Mouse (Mus musculus): Measurements from ENCODE around the gene Gm20390. TPM values are rescaled to one million over a fixed set of nuclear protein-coding genes. Genes with fewer than 3 reads are reported as not detected.

Gene Gm20390
- polyA plus RNA-seq, 1 experiment, result 400 TPM

GRCm38 (mm10) chr11:93988328-93989062 is 20.4 kb upstream of the Gm20390 start:
- H3K9me3 ChIP-seq, result no peaks in the 10 kb centered on the region
- H3K36me3 ChIP-seq (replicated peaks; ENCODE audit: low read length), result no peaks in the 10 kb centered on the region
- H3K27me3 ChIP-seq (replicated peaks), result no peaks in the 10 kb centered on the region
- TF ChIP-seq FLI1 (IDR thresholded peaks at IDR 0.05; ENCODE audit: low read length), result no peak
- no peak for TF ChIP-seq GATA1 (IDR thresholded peaks at IDR 0.05; ENCODE audit: borderline replicate concordance, low read length)
- peaks cover 33% of the 10 kb centered on the region for H3K4me1 ChIP-seq
- H3K4me3 ChIP-seq (replicated peaks), result peak overlapping the region; percentile 77

GRCm38 (mm10) chr11:93987625-93988327 is 19.7 kb upstream of the Gm20390 start:
- Histone ChIP-seq H3K36me3 (replicated peaks; ENCODE audit: low read length) (no peaks in the 10 kb centered on the region), H3K27me3 (replicated peaks) (peaks cover 2% of the 10 kb centered on the region), H3K4me1 (peaks cover 35% of the 10 kb centered on the region), H3K9me3 (no peaks in the 10 kb centered on the region), H3K4me3 (replicated peaks) (peak overlapping the region; percentile 77)
- no peak for TF ChIP-seq FLI1 (IDR thresholded peaks at IDR 0.05; ENCODE audit: low read length)
- TF ChIP-seq GATA1 (IDR thresholded peaks at IDR 0.05; ENCODE audit: borderline replicate concordance, low read length), result no peak

GRCm38 (mm10) chr11:93987026-93987425 is 18.9 kb upstream of the Gm20390 start:
- H3K27me3 ChIP-seq (replicated peaks), result peaks cover 3% of the 10 kb centered on the region
- peak overlapping the region; percentile 76 for H3K4me3 ChIP-seq (replicated peaks)
- H3K4me1 ChIP-seq, result peaks cover 34% of the 10 kb centered on the region
- TF ChIP-seq GATA1 (IDR thresholded peaks at IDR 0.05; ENCODE audit: borderline replicate concordance, low read length) (no peak), FLI1 (IDR thresholded peaks at IDR 0.05; ENCODE audit: low read length) (no peak)
- H3K9me3 ChIP-seq, result no peaks in the 10 kb centered on the region
- no peaks in the 10 kb centered on the region for H3K36me3 ChIP-seq (replicated peaks; ENCODE audit: low read length)

- TF ChIP-seq FLI1 (IDR thresholded peaks at IDR 0.05; ENCODE audit: low read length) (no peak), GATA1 (IDR thresholded peaks at IDR 0.05; ENCODE audit: borderline replicate concordance, low read length) (no peak)
- Histone ChIP-seq H3K27me3 (replicated peaks) (peaks cover 3% of the 10 kb centered on the region), H3K9me3 (no peaks in the 10 kb centered on the region), H3K36me3 (replicated peaks; ENCODE audit: low read length) (no peaks in the 10 kb centered on the region), H3K4me1 (peaks cover 34% of the 10 kb centered on the region), H3K4me3 (replicated peaks) (no peak overlapping the region)
Observed at GRCm38 (mm10) chr11:93986298-93986697, 18.2 kb upstream of the Gm20390 start.

GRCm38 (mm10) chr11:93985265-93985664 is 17.2 kb upstream of the Gm20390 start:
- Histone ChIP-seq H3K36me3 (replicated peaks; ENCODE audit: low read length) (no peaks in the 10 kb centered on the region), H3K9me3 (no peaks in the 10 kb centered on the region), H3K4me1 (peaks cover 34% of the 10 kb centered on the region), H3K27me3 (replicated peaks) (peaks cover 3% of the 10 kb centered on the region), H3K4me3 (replicated peaks) (no peak overlapping the region)
- TF ChIP-seq GATA1 (IDR thresholded peaks at IDR 0.05; ENCODE audit: borderline replicate concordance, low read length) (no peak), FLI1 (IDR thresholded peaks at IDR 0.05; ENCODE audit: low read length) (no peak)

- TF ChIP-seq FLI1 (IDR thresholded peaks at IDR 0.05; ENCODE audit: low read length), result no peak
- no peaks in the 10 kb centered on the region for H3K36me3 ChIP-seq (replicated peaks; ENCODE audit: low read length)
- peaks cover 34% of the 10 kb centered on the region for H3K4me1 ChIP-seq
- H3K9me3 ChIP-seq, result no peaks in the 10 kb centered on the region
- H3K27me3 ChIP-seq (replicated peaks), result peaks cover 3% of the 10 kb centered on the region
- H3K4me3 ChIP-seq (replicated peaks), result no peak overlapping the region
Observed at GRCm38 (mm10) chr11:93984619-93985018, 16.5 kb upstream of the Gm20390 start.

GRCm38 (mm10) chr11:93979502-93980049 is 11.5 kb upstream of the Gm20390 start:
- no peak for TF ChIP-seq GATA1 (IDR thresholded peaks at IDR 0.05; ENCODE audit: borderline replicate concordance, low read length)
- TF ChIP-seq FLI1 (IDR thresholded peaks at IDR 0.05; ENCODE audit: low read length), result no peak
- no peaks in the 10 kb centered on the region for H3K9me3 ChIP-seq
- H3K27me3 ChIP-seq (replicated peaks), result peaks cover 3% of the 10 kb centered on the region

GRCm38 (mm10) chr11:93972951-93973350 is 4.9 kb upstream of the Gm20390 start:
- Histone ChIP-seq H3K27me3 (replicated peaks) (no peaks in the 10 kb centered on the region), H3K36me3 (replicated peaks; ENCODE audit: low read length) (no peaks in the 10 kb centered on the region), H3K9me3 (no peaks in the 10 kb centered on the region), H3K4me3 (replicated peaks) (no peak overlapping the region), H3K4me1 (peaks cover 12% of the 10 kb centered on the region)
- no peak for TF ChIP-seq GATA1 (IDR thresholded peaks at IDR 0.05; ENCODE audit: borderline replicate concordance, low read length)

More at GRCm38 (mm10) chr11:93979502-93980049, 11.5 kb upstream of the Gm20390 start:
- no peaks in the 10 kb centered on the region for H3K36me3 ChIP-seq (replicated peaks; ENCODE audit: low read length)
- peaks cover 4% of the 10 kb centered on the region; the same call in 1 of the 2 replicates for H3K4me1 ChIP-seq
- H3K4me3 ChIP-seq (replicated peaks), result no peak overlapping the region

GRCm38 (mm10) chr11:93969799-93970198 is 1.7 kb upstream of the Gm20390 start:
- Histone ChIP-seq H3K27me3 (replicated peaks) (no peaks in the 10 kb centered on the region), H3K9me3 (no peaks in the 10 kb centered on the region), H3K4me3 (replicated peaks) (no peak overlapping the region), H3K36me3 (replicated peaks; ENCODE audit: low read length) (peaks cover 13% of the 10 kb centered on the region), H3K4me1 (peaks cover 39% of the 10 kb centered on the region)
- TF ChIP-seq GATA1 (IDR thresholded peaks at IDR 0.05; ENCODE audit: borderline replicate concordance, low read length) (no peak), FLI1 (IDR thresholded peaks at IDR 0.05; ENCODE audit: low read length) (no peak)

- Histone ChIP-seq H3K9me3 (no peaks in the 10 kb centered on the region), H3K4me3 (replicated peaks) (no peak overlapping the region), H3K4me1 (peaks cover 46% of the 10 kb centered on the region), H3K27me3 (replicated peaks) (no peaks in the 10 kb centered on the region), H3K36me3 (replicated peaks; ENCODE audit: low read length) (peaks cover 20% of the 10 kb centered on the region)
- TF ChIP-seq GATA1 (IDR thresholded peaks at IDR 0.05; ENCODE audit: borderline replicate concordance, low read length) (no peak), FLI1 (IDR thresholded peaks at IDR 0.05; ENCODE audit: low read length) (no peak)
Observed at GRCm38 (mm10) chr11:93969171-93969570, 1.1 kb upstream of the Gm20390 start.

Data from megakaryocyte, embryonic 14.5 days (primary cell).